Mouse (Mus musculus): ENCODE measurements around the gene Mettl26. TPM values are rescaled to one million over a fixed set of nuclear protein-coding genes. Genes with fewer than 3 reads are reported as not detected.

The Mettl26 gene
- polyA plus RNA-seq, 1 experiment, result 196 TPM

GRCm38 (mm10) chr17:25876347-25876915 is 1.6 kb downstream of the Mettl26 start:
- no peaks in the 10 kb centered on the region for H3K27me3 ChIP-seq (ENCODE audit: control insufficient read depth, insufficient read depth, low read length)
- H3K4me3 ChIP-seq (ENCODE audit: low read depth, low read length), result peak overlapping the region; percentile 78
- WGBS, result 39% methylated on average over 10 of the region's 10 CpGs
- H3K4me1 ChIP-seq (ENCODE audit: control insufficient read depth, insufficient read depth, insufficient read length, low read length), result peaks cover 10% of the 10 kb centered on the region
- H3K36me3 ChIP-seq (ENCODE audit: control insufficient read depth, insufficient read depth, low read length), result peaks cover 8% of the 10 kb centered on the region; the same call in 1 of the 2 replicates
- 0 out of 2 replicates have a peak overlapping the region, but pooled peaks have one; percentile 65 for H3K27ac ChIP-seq (ENCODE audit: insufficient read depth, low read depth, low read length)
- TF ChIP-seq POLR2A (IDR thresholded peaks at IDR 0.05; ENCODE audit: low read depth, low read length) (no peak), CTCF (IDR thresholded peaks at IDR 0.05; ENCODE audit: extremely low read depth, insufficient read length, insufficient replicate concordance, low read depth, low read length) (no peak)

- TF ChIP-seq CTCF (IDR thresholded peaks at IDR 0.05; ENCODE audit: extremely low read depth, insufficient read length, insufficient replicate concordance, low read depth, low read length) (no peak), POLR2A (IDR thresholded peaks at IDR 0.05; ENCODE audit: low read depth, low read length) (no peak)
- H3K4me1 ChIP-seq (ENCODE audit: control insufficient read depth, insufficient read depth, insufficient read length, low read length), result peaks cover 10% of the 10 kb centered on the region
- no peak overlapping the region for H3K4me3 ChIP-seq (ENCODE audit: low read depth, low read length)
- no peak overlapping the region for H3K27ac ChIP-seq (ENCODE audit: insufficient read depth, low read depth, low read length)
- H3K36me3 ChIP-seq (ENCODE audit: control insufficient read depth, insufficient read depth, low read length), result peaks cover 8% of the 10 kb centered on the region; the same call in 1 of the 2 replicates
- WGBS, result 80% methylated on average over 3 of the region's 3 CpGs
- no peaks in the 10 kb centered on the region for H3K27me3 ChIP-seq (ENCODE audit: control insufficient read depth, insufficient read depth, low read length)
Observed at GRCm38 (mm10) chr17:25877025-25877424, 2.2 kb downstream of the Mettl26 start.

- no peak for TF ChIP-seq CTCF (IDR thresholded peaks at IDR 0.05; ENCODE audit: extremely low read depth, insufficient read length, insufficient replicate concordance, low read depth, low read length)
- TF ChIP-seq POLR2A (IDR thresholded peaks at IDR 0.05; ENCODE audit: low read depth, low read length), result no peak
- no peak overlapping the region for H3K4me3 ChIP-seq (ENCODE audit: low read depth, low read length)
- no peak overlapping the region for H3K27ac ChIP-seq (ENCODE audit: insufficient read depth, low read depth, low read length)
- H3K4me1 ChIP-seq (ENCODE audit: control insufficient read depth, insufficient read depth, insufficient read length, low read length), result peaks cover 10% of the 10 kb centered on the region
- H3K36me3 ChIP-seq (ENCODE audit: control insufficient read depth, insufficient read depth, low read length), result peaks cover 14% of the 10 kb centered on the region
- 94% methylated on average over 32 of the region's 32 CpGs for WGBS
- H3K27me3 ChIP-seq (ENCODE audit: control insufficient read depth, insufficient read depth, low read length), result no peaks in the 10 kb centered on the region
Observed at GRCm38 (mm10) chr17:25877741-25878610, 3.1 kb downstream of the Mettl26 start.

- no peak overlapping the region for H3K27ac ChIP-seq (ENCODE audit: insufficient read depth, low read depth, low read length)
- WGBS, result 93% methylated on average over 19 of the region's 19 CpGs
- 0 out of 2 replicates have a peak, but pooled peaks have one; percentile 2 for TF ChIP-seq POLR2A (IDR thresholded peaks at IDR 0.05; ENCODE audit: low read depth, low read length)
- TF ChIP-seq CTCF (IDR thresholded peaks at IDR 0.05; ENCODE audit: extremely low read depth, insufficient read length, insufficient replicate concordance, low read depth, low read length), result no peak
- peaks cover 10% of the 10 kb centered on the region for H3K4me1 ChIP-seq (ENCODE audit: control insufficient read depth, insufficient read depth, insufficient read length, low read length)
- H3K4me3 ChIP-seq (ENCODE audit: low read depth, low read length), result no peak overlapping the region
- no peaks in the 10 kb centered on the region for H3K27me3 ChIP-seq (ENCODE audit: control insufficient read depth, insufficient read depth, low read length)
- peaks cover 21% of the 10 kb centered on the region for H3K36me3 ChIP-seq (ENCODE audit: control insufficient read depth, insufficient read depth, low read length)
Observed at GRCm38 (mm10) chr17:25878611-25879180, 3.8 kb downstream of the Mettl26 start.

GRCm38 (mm10) chr17:25879261-25879660 is 4.4 kb downstream of the Mettl26 start:
- H3K27me3 ChIP-seq (ENCODE audit: control insufficient read depth, insufficient read depth, low read length), result no peaks in the 10 kb centered on the region
- peaks cover 10% of the 10 kb centered on the region for H3K4me1 ChIP-seq (ENCODE audit: control insufficient read depth, insufficient read depth, insufficient read length, low read length)
- TF ChIP-seq POLR2A (IDR thresholded peaks at IDR 0.05; ENCODE audit: low read depth, low read length) (0 out of 2 replicates have a peak, but pooled peaks have one; percentile 3), CTCF (IDR thresholded peaks at IDR 0.05; ENCODE audit: extremely low read depth, insufficient read length, insufficient replicate concordance, low read depth, low read length) (peak; percentile 58; the same call in 1 of the 2 replicates)
- WGBS, result 71% methylated on average over 4 of the region's 4 CpGs
- H3K4me3 ChIP-seq (ENCODE audit: low read depth, low read length), result no peak overlapping the region
- H3K36me3 ChIP-seq (ENCODE audit: control insufficient read depth, insufficient read depth, low read length), result peaks cover 27% of the 10 kb centered on the region
- no peak overlapping the region for H3K27ac ChIP-seq (ENCODE audit: insufficient read depth, low read depth, low read length)

- WGBS, result 67% methylated on average over 8 of the region's 8 CpGs
- Histone ChIP-seq H3K27me3 (ENCODE audit: control insufficient read depth, insufficient read depth, low read length) (no peaks in the 10 kb centered on the region), H3K4me1 (ENCODE audit: control insufficient read depth, insufficient read depth, insufficient read length, low read length) (peaks cover 10% of the 10 kb centered on the region), H3K36me3 (ENCODE audit: control insufficient read depth, insufficient read depth, low read length) (peaks cover 31% of the 10 kb centered on the region), H3K4me3 (ENCODE audit: low read depth, low read length) (no peak overlapping the region), H3K27ac (ENCODE audit: insufficient read depth, low read depth, low read length) (no peak overlapping the region)
- TF ChIP-seq POLR2A (IDR thresholded peaks at IDR 0.05; ENCODE audit: low read depth, low read length) (no peak), CTCF (IDR thresholded peaks at IDR 0.05; ENCODE audit: extremely low read depth, insufficient read length, insufficient replicate concordance, low read depth, low read length) (no peak)
Observed at GRCm38 (mm10) chr17:25879750-25880149, 4.9 kb downstream of the Mettl26 start.

Data from small intestine, adult 2 months (tissue).